Mouse (Mus musculus) stomach, embryonic 14.5 days (tissue): ENCODE results near the gene Eef1akmt1. TPM values are rescaled to one million over a fixed set of nuclear protein-coding genes. Genes with fewer than 3 reads are reported as not detected.

Experiments
- ATAC-seq: fragments of 200-750 bp; cut with Nextera tagmentation; 2 replicates; pipeline ENCODE4 v1.8.0; 2017; ENCODE audit warnings: low read depth, moderate TSS enrichment; ENCODE audit not compliant: insufficient number of reproducible peaks, insufficient read depth, low FRiP score
- H3K27ac ChIP-seq: fragments of 300-500 bp; sonication (generic); 2 replicates; pipeline ENCODE4 v1.5.1; 2014; ENCODE audit warnings: mild to moderate bottlenecking, low read length, moderate library complexity, mixed read lengths
- H3K27me3 ChIP-seq: fragments of 300-500 bp; sonication (generic); 2 replicates; pipeline ENCODE4 v1.6.1; 2014; ENCODE audit warnings: low read length, control low read depth, mixed read lengths; ENCODE audit not compliant: control insufficient read depth, insufficient read depth
- H3K36me3 ChIP-seq: fragments of 300-500 bp; sonication (generic); 2 replicates; pipeline ENCODE4 v1.6.1; 2014; ENCODE audit warnings: mild to moderate bottlenecking, control low read depth, low read length, moderate library complexity, mixed read lengths; ENCODE audit not compliant: control insufficient read depth, insufficient read depth
- H3K4me1 ChIP-seq: fragments of 300-500 bp; sonication (generic); 2 replicates; pipeline ENCODE4 v1.6.1; 2014; ENCODE audit warnings: low read length, control low read depth, mixed read lengths; ENCODE audit not compliant: control insufficient read depth, insufficient read depth
- H3K4me2 ChIP-seq: fragments of 300-500 bp; sonication (generic); replicated peaks from 2 replicates; pipeline ENCODE4 v1.6.1; 2014; ENCODE audit warnings: low read depth, low read length, control low read depth
- H3K4me3 ChIP-seq: fragments of 300-500 bp; sonication (generic); 2 replicates; pipeline ENCODE4 v1.5.1; 2014; ENCODE audit warnings: low read depth, low read length, control low read depth
- H3K9ac ChIP-seq: fragments of 300-500 bp; sonication (generic); replicated peaks from 2 replicates; pipeline ENCODE4 v1.6.1; 2014; ENCODE audit warnings: low read depth, mild to moderate bottlenecking, control low read depth, low read length, moderate library complexity, mixed read lengths
- H3K9me3 ChIP-seq: fragments of 300-500 bp; sonication (generic); 2 replicates; pipeline ENCODE4 v1.6.1; 2016; ENCODE audit warnings: low read depth, low read length, control low read depth; ENCODE audit not compliant: control insufficient read depth
- WGBS: fragments of 180-500 bp; shearing (Covaris S2); extraction: QIAGEN DNeasy Blood & Tissue Kit; methylation state at CpG from one replicate; pipeline ENCODE4 v1.1.7; 2014; 5-methylcytosine and 5-hydroxymethylcytosine counted together
- polyA plus RNA-seq: library from polyadenylated mRNA; unstranded; fragments of >200 nt; fragmentation: Nextera tagmentation; extraction: Ambion mirVana; gene quantifications from 2 replicates; pipeline ENCODE4 v1.2.1, GENCODE M21; 2014

Gene Eef1akmt1
- polyA plus RNA-seq, 1 experiment from 2014 or later: 103 TPM

GRCm38 (mm10) chr14:57542231-57542630 is 29.2 kb downstream of the Eef1akmt1 start:
- Histone ChIP-seq H3K27ac (no peak overlapping the region), H3K36me3 (no peaks in the 10 kb centered on the region), H3K4me2 (no peak overlapping the region), H3K27me3 (no peaks in the 10 kb centered on the region), H3K4me3 (no peak overlapping the region), H3K9ac (no peak overlapping the region), H3K4me1 (peaks cover 15% of the 10 kb centered on the region), H3K9me3 (no peaks in the 10 kb centered on the region)
- 65% methylated on average over 34 of the region's 34 CpGs for WGBS
- ATAC-seq: no peak

- Histone ChIP-seq H3K4me2 (no peak overlapping the region), H3K27me3 (no peaks in the 10 kb centered on the region), H3K36me3 (no peaks in the 10 kb centered on the region), H3K9ac (no peak overlapping the region), H3K9me3 (no peaks in the 10 kb centered on the region), H3K4me3 (no peak overlapping the region), H3K27ac (no peak overlapping the region), H3K4me1 (peaks cover 17% of the 10 kb centered on the region; the same call in 1 of the 2 replicates)
- no peak for ATAC-seq
- WGBS: 73% methylated on average over 11 of the region's 11 CpGs
Observed at GRCm38 (mm10) chr14:57540683-57541082, 30.7 kb downstream of the Eef1akmt1 start.

- 0 out of 2 replicates have a peak, but pooled peaks have one; percentile 24 for ATAC-seq
- Histone ChIP-seq H3K4me1 (peaks cover 27% of the 10 kb centered on the region; the same call in 1 of the 2 replicates), H3K4me3 (no peak overlapping the region), H3K9ac (no peak overlapping the region; the same call in 1 of the 2 replicates), H3K27ac (peak overlapping the region; percentile 85), H3K36me3 (no peaks in the 10 kb centered on the region), H3K4me2 (0 out of 2 replicates have a peak overlapping the region, but pooled peaks have one; percentile 18), H3K27me3 (0 out of 2 replicates have a peak, but pooled peaks cover 2% of the 10 kb centered on the region), H3K9me3 (no peaks in the 10 kb centered on the region)
- 24% methylated on average over 16 of the region's 16 CpGs for WGBS
Observed at GRCm38 (mm10) chr14:57537261-57538015, 34.0 kb downstream of the Eef1akmt1 start.

- H3K27me3 ChIP-seq: 0 out of 2 replicates have a peak, but pooled peaks cover 2% of the 10 kb centered on the region
- no peaks in the 10 kb centered on the region for H3K9me3 ChIP-seq
- no peak overlapping the region for H3K4me2 ChIP-seq
- no peak overlapping the region; the same call in 1 of the 2 replicates for H3K9ac ChIP-seq
- H3K36me3 ChIP-seq: no peaks in the 10 kb centered on the region
- peaks cover 27% of the 10 kb centered on the region; the same call in 1 of the 2 replicates for H3K4me1 ChIP-seq
- ATAC-seq: no peak
- 50% methylated on average over 9 of the region's 9 CpGs for WGBS
- no peak overlapping the region for H3K4me3 ChIP-seq
- peak overlapping the region; percentile 85 for H3K27ac ChIP-seq
Observed at GRCm38 (mm10) chr14:57536820-57537219, 34.6 kb downstream of the Eef1akmt1 start.

- H3K4me3 ChIP-seq: no peak overlapping the region
- no peak; the same call in 1 of the 2 replicates for ATAC-seq
- no peak overlapping the region for H3K9ac ChIP-seq
- H3K27ac ChIP-seq: peak overlapping the region; percentile 83
- H3K4me2 ChIP-seq: no peak overlapping the region
- H3K27me3 ChIP-seq: 0 out of 2 replicates have a peak, but pooled peaks cover 2% of the 10 kb centered on the region
- no peaks in the 10 kb centered on the region for H3K9me3 ChIP-seq
- H3K36me3 ChIP-seq: no peaks in the 10 kb centered on the region
- 56% methylated on average over 6 of the region's 6 CpGs for WGBS
- H3K4me1 ChIP-seq: peaks cover 27% of the 10 kb centered on the region; the same call in 1 of the 2 replicates
Observed at GRCm38 (mm10) chr14:57535646-57536045, 35.8 kb downstream of the Eef1akmt1 start.

GRCm38 (mm10) chr14:57534961-57535360 is 36.5 kb downstream of the Eef1akmt1 start:
- Histone ChIP-seq H3K9me3 (no peaks in the 10 kb centered on the region), H3K36me3 (no peaks in the 10 kb centered on the region), H3K4me3 (no peak overlapping the region), H3K27ac (peak overlapping the region; percentile 83), H3K4me1 (peaks cover 27% of the 10 kb centered on the region; the same call in 1 of the 2 replicates), H3K9ac (no peak overlapping the region), H3K4me2 (no peak overlapping the region), H3K27me3 (0 out of 2 replicates have a peak, but pooled peaks cover 2% of the 10 kb centered on the region)
- ATAC-seq: peak; percentile 30; the same call in 1 of the 2 replicates
- 14% methylated on average over 8 of the region's 8 CpGs for WGBS

GRCm38 (mm10) chr14:57534346-57534745 is 37.1 kb downstream of the Eef1akmt1 start:
- H3K4me2 ChIP-seq: no peak overlapping the region
- H3K4me1 ChIP-seq: peaks cover 27% of the 10 kb centered on the region; the same call in 1 of the 2 replicates
- no peak overlapping the region for H3K9ac ChIP-seq
- no peaks in the 10 kb centered on the region for H3K36me3 ChIP-seq
- 21% methylated on average over 5 of the region's 5 CpGs for WGBS
- no peak for ATAC-seq
- peak overlapping the region; percentile 83 for H3K27ac ChIP-seq
- H3K4me3 ChIP-seq: no peak overlapping the region
- H3K9me3 ChIP-seq: no peaks in the 10 kb centered on the region
- H3K27me3 ChIP-seq: 0 out of 2 replicates have a peak, but pooled peaks cover 2% of the 10 kb centered on the region

GRCm38 (mm10) chr14:57533841-57534240 is 37.6 kb downstream of the Eef1akmt1 start:
- Histone ChIP-seq H3K27ac (0 out of 2 replicates have a peak overlapping the region, but pooled peaks have one; percentile 83), H3K9me3 (no peaks in the 10 kb centered on the region), H3K9ac (no peak overlapping the region), H3K36me3 (no peaks in the 10 kb centered on the region), H3K4me2 (no peak overlapping the region), H3K4me3 (no peak overlapping the region), H3K4me1 (peaks cover 27% of the 10 kb centered on the region; the same call in 1 of the 2 replicates), H3K27me3 (0 out of 2 replicates have a peak, but pooled peaks cover 2% of the 10 kb centered on the region)
- WGBS: 24% methylated on average over 11 of the region's 11 CpGs
- ATAC-seq: no peak
